Mouse (Mus musculus): ENCODE data around the gene Dzank1.

The Dzank1 gene

DNA sequence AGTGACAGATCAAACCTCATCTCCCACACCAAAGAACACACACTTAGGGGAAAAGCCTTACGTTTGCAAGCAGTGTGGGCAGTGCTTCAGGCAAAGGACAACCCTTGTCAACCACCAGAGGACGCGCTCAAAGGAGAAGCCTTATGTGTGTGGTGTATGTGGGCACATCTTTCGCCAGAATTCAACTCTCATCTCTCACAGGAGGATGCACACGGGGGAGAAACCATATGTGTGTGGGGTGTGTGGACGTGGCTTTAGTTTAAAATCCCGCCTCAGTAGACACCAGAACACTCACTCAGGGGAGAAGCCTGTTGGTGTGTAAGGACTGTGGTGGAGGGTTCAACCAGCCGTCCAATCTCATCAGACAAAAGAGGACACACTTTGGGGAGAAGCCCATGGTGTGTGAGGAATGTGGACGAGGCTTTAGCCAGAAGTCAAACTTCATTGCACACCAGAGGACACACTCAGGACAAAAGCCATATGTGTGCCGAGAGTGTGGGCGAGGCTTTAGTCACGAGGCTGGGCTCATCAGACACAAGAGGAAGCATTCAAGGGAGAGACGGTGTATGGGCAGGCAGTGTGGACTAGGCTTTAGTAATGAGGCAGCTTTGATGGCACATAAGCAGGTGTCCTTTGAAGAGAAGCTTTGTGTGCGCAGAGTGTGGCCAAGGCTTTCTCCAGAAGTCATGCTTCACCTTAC, 61.2 kb downstream of the Dzank1 start:
- peak; percentile 64 for DNase-seq

DNA sequence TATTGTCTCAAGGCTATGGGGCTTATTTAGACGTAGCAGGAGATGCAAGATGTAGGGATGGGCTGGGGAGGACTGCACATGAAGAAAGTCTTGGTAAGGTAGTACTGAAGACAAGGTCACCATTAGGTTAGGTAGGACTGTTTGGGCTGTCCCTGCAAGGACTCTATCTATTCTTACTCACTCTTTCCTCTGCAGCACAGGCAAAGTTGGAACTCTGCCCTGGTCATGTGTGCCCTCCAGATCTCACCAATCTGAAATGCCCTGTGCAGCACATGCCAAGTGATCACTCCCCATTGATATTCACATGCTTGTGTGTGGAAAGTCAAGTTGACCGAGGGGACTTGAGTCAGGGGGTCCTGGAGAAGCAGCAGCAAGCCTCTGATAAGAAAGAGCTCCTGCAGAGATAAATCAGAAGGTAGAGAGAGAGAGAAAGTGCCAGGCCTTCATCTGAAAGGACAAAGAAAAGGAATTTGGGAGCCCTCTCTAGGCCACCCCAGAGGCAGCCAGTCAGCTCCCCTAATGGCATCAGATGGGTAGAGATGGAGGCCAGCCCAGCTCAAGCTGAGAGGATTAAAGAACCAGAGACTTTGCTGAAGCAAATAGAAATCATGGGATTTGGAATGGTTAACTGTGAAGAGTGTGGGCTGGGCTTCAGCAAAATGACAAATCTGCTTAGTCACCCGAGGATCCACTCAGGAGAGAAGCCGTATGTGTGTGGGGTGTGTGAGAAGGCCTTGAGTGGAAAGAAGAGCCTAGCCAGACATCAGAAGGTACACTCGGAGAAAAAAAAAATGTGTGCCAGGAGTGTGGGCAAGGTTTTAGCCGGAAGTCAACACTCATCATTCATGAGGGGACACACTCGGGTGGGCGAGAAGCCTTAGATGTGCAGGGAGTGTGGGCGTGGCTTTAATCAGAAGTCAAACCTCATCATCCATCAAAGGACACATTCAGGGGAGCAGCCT, 62.1 kb downstream of the Dzank1 start:
- peak; percentile 88 for DNase-seq

DNA sequence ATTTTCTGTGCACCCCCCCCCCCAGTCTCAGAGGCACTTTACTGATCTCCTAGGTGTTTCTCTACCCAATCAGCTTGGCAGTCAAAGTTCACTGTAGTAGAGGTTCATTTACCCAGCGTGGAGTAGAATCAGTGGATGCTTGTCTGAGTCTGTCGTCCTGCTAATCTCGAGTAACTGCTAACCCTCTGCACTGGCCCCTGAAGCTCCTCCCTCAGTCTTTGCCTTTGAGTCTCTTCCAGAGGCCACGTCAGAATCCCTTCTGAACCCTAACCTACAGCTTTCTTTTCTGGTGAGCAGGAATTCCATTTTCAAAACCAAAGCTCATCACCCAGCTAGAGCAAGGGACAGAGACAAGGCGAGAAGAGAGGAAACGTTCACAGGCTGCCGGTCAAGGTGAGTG, 63.0 kb downstream of the Dzank1 start:
- no peak for DNase-seq

DNA sequence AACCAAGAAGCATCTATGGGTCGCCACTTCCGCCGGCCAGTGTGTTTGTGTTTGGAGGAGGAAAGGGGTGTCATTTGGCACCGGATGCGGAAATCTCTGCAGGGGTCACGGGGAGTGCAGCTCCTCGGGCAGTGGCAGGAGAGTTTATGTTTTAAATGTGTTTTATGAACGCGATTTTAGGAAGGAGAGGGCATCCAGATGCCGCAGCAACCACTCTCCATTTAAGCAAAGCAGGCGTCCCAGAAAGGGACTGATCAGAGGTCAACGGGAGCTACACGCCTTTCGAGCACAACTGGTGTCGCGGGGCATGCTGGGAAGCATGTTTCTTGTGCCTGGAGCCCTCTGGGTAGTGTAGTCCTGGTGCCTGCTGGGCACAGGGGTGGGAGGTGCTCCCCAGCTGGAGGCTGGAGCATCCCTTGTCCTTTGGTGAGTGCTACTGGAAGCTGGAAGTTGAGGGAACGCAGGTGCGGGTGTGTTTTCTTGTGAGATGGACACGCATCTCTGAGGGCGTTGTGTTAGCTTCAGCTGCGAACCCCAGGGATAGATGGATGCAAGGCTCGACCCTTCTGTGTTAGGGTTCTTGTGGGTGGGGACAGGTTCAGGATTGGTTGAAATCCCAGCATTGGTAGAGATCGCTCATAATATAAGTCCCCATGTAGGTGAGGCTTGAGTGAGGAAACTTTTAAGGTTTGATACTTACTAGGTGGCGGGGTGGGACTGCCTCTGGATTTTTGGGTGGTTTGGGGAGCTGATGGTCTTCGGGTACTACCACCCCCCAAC, 68.0 kb downstream of the Dzank1 start:
- peak; percentile 94 for DNase-seq

DNA sequence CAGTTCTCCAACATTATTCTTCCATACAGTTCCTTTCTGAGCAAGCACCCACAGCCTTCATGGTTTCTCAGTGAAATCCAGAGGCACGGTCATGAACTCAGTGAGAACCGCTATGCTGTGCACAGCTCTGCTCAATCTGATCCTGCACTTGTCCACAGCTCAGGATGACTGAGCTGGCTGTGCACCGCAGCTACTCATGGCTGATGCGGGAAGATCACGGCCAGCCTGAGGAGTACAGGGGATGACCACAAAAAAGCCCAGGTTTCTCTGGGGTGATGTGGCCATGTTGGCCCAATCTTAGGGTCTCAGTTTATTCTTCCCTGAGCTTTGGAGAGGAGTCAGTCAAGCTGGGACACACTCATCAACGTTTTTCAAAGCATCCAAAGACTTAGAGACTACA, 68.9 kb downstream of the Dzank1 start:
- no peak for DNase-seq

DNA sequence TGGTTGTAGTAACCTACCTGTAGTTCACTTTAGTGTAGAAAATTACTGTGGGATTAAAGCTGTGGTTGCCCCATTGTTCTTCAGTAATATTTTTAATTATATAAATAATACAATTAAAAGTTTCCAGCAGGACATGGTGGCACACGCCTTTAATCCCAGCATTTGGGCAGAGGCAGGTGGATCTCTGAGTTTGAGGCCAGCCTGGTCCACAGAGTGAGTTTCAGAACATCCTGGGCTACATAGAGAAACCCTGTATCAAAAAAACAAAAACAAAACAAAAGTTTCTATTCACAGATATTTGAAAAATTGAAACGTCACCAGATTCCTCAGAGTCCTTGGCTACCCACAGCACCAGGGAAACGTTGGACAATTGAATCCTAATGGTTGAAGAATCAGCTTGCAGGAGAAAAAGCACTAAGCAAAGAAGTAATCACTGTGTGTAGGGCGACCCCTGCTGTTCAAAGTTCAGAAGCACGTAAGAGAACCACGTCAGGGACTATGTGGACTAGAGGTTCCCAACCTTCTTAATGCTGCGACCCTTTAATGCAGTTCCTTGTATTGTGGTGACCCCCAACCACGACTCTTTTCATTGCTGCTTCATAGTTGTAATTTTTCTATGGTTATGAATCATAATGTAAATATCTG, 74.7 kb downstream of the Dzank1 start:
- peak; percentile 82 for DNase-seq

DNA sequence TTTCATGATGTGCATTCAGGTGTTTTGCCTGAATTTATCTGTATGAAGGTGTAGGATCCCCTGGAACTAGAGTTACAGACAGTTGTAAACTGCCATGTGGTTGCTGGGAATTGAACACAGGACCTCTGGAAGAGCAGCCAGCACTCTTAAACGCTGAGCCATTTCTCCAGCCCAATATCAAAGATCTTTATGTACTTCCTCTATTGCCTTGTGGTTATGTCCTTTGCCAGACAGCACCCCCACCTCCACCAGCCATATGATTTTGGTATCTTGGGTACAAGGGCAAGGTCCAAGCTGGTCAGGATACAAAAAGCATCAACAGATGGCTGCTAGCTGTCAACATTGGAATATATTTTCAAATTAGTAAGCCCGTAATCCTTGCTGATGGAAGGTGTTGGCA, 76.8 kb downstream of the Dzank1 start:
- no peak for DNase-seq

DNA sequence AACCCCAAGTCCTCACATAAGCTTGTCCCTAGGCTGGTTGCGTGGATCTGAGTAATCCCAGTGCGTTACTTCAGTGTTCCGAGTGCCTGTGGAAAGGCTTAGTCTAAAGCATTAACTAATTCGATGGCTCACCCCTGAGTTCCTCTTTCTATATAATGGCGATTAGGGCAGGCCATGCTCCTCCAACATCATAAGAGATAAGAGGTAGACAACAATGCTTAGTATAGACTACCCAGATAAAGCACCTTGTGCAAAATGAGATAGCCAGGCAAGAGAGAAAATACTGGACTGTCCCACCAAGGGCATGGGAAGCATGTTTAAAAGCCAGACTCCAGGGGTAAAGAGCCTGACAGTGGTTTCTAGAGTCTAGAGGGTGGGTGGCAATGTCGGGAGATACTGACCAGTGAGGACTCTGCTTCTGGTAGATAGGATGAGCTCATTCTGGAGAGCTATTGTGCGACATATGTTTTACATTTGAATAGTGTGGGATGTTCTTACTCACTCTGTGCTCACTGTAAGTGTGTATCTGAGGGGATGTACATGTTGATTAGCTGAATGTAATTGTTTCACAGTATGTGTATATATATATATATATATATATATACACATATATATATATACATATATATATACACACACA, 80.7 kb downstream of the Dzank1 start:
- no peak for DNase-seq

DNA sequence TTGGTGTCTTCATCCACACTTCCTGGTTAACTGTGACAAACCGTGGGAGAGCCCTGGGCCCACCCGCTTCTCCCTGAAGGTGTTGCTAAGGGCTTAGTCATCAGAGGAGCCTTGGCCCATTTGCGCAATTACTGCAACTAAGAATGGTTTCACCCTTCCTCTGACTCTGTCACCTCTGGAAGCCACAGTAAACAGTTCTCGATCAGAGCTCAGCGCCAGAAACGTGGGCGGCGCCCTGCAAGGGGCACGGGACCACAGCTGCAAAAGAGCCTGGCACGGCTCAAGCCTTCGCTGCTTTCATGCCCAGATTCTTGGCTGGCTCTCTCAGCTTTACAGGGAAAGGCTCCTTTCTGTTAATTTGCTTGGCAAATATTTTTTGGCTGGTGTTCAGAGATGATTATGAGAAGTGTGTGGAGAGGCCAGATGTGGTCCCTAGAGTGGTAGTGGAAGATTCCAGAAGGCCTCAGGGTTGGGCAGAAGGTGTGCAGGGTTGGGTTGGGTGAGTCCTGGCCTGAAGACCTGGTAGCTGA, 85.8 kb downstream of the Dzank1 start:
- DNase-seq = peak; percentile 85

DNA sequence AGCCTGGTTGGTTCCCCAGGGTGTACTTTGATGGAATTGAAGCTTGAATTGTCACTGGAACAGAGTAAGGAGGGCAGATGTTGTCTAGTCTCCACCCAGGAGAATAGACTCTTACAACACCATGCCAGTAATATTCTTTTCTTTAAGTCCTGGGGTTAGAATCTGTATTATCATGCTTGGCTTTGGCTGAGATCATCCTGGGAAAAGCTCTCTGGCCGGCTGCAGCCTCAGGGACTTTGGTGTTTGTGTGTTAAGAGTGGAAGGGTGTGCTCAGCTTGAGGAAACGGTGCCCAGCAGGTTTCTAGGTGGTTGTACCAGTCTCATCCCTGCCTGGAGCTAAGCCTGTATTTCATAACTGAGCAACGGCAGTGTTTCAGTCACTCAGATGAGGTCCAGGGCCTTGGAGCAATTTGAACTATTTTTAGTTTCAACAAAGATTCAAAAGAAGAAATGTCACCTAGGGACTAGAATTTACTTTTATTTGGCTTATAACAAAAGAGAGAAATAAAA, 88.0 kb downstream of the Dzank1 start:
- no peak for DNase-seq

DNA sequence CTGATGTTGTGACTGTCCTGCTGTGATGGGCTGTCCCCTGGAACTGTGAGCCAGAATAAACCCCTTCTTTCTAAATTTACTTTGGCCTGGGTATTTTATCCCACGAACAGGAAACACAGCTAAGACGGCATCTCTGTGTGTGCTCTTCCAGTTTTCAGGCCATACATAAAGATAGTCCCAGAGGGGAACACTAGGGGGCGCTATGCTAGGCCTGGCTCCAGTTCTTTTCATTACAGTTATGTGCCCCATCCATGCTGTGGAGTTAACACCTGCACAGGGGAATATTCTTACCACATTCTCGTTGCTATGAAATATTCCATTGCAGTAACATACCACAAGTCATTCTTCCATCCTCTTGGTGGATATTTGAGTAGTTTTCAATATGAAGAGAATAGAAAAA, 88.8 kb downstream of the Dzank1 start:
- no peak for DNase-seq

DNA sequence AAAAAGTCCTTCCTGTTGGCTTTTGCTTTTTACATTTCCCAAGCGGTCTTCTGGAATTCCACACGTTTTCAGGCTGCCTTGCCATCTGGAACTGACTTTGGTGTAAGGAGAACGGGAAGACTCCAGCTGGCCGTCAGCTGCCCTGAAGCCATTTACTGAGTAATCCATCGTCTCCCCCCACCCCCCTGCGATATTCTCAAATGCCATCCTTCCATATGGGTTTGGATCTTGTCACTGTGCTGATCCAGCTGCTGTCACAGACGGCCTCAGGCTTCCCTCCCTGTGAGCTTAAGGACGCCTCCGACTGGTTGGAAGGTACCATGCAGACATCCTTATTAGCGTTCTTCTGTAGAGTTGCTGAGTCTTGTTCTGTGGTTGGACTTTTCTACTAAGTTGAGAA, 91.5 kb downstream of the Dzank1 start:
- peak; percentile 35 for DNase-seq

DNA sequence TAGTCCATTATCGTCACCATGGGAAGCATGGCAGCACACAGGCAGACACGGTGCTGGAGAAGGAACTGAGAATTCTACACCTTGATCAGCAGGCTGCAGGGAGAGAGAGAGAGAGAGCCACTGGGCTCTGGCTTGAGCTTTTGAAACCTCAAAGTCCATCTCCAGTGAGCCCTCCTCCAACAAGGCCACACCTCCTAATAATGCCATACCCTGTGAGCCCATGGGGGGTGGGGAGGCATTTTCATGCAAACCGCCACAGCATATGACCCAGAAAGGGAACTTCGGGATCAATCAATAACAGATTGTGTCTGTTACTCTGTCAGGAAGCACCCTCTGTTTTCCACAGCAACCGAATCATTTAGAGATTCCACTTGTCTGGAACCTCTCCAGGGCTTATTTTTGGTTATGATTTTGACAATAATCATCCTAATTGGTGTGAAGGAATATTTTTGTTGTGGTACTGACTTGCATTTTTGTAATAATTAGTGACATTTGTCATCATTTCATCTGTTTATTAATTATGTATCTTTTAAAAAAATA, 95.9 kb downstream of the Dzank1 start:
- DNase-seq = no peak

DNA sequence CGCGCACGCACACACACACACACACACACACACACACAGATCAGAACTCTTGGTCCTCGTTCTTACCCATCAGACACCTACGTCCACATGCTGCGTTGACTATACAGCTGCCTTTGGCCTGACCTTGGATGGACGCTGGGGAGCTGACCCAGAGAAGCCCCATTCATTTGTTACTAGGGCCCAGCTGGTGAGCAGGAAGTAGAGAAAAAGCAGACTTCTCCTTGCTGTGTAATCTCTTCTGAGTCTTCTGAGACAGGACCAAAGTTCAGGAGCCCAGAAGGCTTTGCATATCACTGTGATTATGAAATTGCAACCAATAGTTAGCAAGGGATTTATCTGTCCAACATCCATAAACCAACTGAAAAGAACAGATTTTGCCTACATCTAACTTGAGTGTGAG, 98.0 kb downstream of the Dzank1 start:
- DNase-seq = no peak

DNA sequence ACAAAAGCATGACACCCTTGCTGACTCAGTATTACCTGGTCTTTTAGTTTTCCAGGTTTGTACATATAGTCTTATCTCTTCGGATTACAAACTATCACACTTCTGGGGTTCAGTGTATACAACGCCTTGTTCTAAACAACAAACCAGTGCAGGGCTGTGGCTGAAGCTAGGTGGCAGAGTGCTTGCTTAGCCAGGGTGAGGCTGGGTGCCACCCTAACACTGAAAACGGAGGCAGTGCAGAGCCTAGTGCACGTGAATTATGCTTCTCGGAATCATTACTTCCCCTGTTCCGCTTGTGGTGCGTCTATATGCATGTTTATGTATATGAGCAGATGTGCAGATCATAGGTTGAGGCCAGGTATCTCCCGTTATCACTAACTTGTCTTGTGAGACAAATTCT, 98.6 kb downstream of the Dzank1 start:
- no peak for DNase-seq

DNA sequence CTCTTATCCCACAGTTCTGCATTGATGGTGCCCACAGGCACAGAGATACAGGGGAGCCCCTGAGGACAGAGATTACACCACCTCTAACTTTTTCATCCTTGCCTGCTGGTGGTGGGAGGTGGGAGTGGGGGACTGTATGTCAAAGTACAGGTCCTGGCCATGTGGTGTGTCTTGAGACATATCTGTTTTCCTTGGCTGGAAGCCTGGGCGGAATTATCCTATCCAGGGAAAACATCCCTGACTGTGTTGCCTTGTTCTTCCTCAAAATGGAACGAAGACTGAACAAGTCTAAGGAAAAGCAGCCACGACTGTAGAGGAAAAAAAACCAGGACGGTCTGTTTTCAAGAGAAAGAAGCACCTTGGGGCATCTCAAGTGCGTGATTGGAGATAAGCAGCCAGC, 99.4 kb downstream of the Dzank1 start:
- no peak for DNase-seq

DNA sequence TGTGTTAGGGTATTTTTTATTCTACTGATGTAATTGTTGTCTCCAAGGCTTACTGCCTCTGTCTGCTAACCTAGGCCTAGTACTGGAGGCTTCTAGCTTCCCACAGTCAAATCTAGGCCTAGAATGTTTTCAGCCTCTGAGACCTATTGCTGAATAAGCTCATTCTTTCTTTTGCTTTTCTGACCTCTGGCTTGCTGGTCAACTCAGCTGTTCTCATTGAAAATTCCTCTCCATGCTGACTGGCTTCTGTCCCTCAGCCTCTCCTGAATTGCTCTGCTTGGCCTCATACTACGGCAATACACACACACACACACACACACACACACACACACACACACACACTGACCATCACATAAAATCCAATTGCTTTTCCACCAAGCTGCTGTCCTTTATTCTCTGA, 101.5 kb downstream of the Dzank1 start:
- DNase-seq = no peak

DNA sequence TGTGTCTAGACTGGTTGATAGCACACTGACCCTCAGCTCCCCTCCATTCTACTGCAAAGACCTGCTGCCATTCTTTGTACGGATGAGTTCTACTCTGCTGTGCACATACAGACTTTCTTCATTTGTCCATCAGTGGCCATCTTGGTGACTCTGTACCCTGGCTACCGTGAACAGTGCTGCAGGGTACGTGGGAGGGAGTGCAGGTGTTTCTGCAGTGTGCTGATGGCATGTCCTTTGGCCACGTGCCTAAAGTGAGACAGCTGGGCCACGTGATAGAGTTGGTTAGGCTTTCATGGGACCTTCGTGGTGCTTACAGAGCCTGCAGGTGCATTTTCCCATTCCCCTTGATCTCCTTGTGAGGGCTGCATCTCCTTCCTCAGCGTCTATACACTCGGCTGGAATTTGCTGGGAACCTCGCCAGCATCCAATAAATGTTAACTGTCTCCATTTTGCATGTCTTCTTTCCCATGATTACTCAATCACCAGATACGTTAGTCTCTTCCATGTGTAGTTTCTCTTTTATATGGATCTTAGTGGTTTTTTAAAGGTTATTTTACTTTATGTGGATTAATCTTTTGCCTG, 105.0 kb downstream of the Dzank1 start:
- DNase-seq = no peak
